Mouse (Mus musculus): ENCODE measurements at regions not wholly inside any gene's neighbourhood (a gene's known extent, or its start where the extent isn't known, plus 50 kb on each side); places are given as distances from the start of the nearest gene placed in this dataset.

DNA sequence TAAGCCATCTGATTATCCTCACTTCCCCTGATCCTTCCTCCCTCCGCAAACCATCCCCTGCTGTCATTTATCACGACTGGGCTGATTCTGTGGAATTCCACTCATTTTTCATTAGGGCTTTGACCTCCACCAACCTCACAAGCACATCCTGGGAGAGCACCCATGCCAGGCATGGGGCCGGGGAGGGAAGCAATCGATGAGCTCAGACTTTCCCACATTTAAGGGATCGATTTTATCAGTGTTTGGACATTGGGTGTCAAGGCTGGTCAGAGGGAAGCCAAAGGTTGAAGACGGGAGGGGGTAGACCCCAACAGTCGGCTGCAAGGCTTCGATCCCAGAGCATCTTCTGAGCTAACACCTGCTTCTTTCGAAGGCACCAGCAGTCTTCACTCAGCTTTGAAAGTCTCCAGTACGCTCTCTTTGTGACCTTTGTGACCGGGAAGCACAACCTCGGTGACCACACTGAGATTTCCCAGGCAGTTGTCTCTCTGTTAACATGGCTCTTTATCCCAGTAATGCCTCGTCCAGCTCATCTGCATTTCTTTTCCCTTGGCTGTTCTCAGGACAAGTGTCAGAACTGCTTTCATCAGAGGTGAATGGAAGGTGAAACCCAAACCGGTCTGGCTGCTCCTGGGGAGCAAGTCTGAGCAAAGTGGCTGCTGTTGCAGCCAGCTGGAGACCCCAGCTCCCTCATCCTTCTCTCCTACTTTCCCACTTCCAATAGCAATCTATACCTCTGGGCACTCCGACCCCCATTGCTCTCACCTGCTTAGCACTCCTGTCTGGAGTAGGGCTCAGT lies 53.7 kb upstream of the Sox9 start:
- peak; percentile 51 for DNase-seq (ENCODE audit: low spot score)

Data from urinary bladder, postnatal 25 days (tissue).